Mouse (Mus musculus): Measurements from ENCODE around the gene Patl1.

The Patl1 gene

GRCm38 (mm10) chr19:11964266-11964665, 52.1 kb downstream of the Patl1 start:
- no peak for TF ChIP-seq GATA4 (IDR thresholded peaks at IDR 0.05; ENCODE audit: insufficient replicate concordance, low read length)

GRCm38 (mm10) chr19:11965023-11965942, 53.1 kb downstream of the Patl1 start, which contains the start of gene Osbp:
Osbp (plus strand) TSS chr19:11965941.
- 0 out of 2 replicates have a peak, but pooled peaks have one; percentile 52 for TF ChIP-seq GATA4 (IDR thresholded peaks at IDR 0.05; ENCODE audit: insufficient replicate concordance, low read length)

GRCm38 (mm10) chr19:11966201-11966636, 54.0 kb downstream of the Patl1 start:
- no peak for TF ChIP-seq GATA4 (IDR thresholded peaks at IDR 0.05; ENCODE audit: insufficient replicate concordance, low read length)

- no peak for TF ChIP-seq GATA4 (IDR thresholded peaks at IDR 0.05; ENCODE audit: insufficient replicate concordance, low read length)
Measured at GRCm38 (mm10) chr19:11969155-11970050, 57.2 kb downstream of the Patl1 start.

- TF ChIP-seq GATA4 (IDR thresholded peaks at IDR 0.05; ENCODE audit: insufficient replicate concordance, low read length) = no peak
Measured at GRCm38 (mm10) chr19:11973511-11974222, 61.5 kb downstream of the Patl1 start.

GRCm38 (mm10) chr19:11974223-11974540, 62.0 kb downstream of the Patl1 start:
- TF ChIP-seq GATA4 (IDR thresholded peaks at IDR 0.05; ENCODE audit: insufficient replicate concordance, low read length) = no peak

GRCm38 (mm10) chr19:11975683-11976082, 63.5 kb downstream of the Patl1 start:
- no peak for TF ChIP-seq GATA4 (IDR thresholded peaks at IDR 0.05; ENCODE audit: insufficient replicate concordance, low read length)

- TF ChIP-seq GATA4 (IDR thresholded peaks at IDR 0.05; ENCODE audit: insufficient replicate concordance, low read length) = peak; percentile 43; the same call in 1 of the 2 replicates
Measured at GRCm38 (mm10) chr19:11977363-11977762, 65.2 kb downstream of the Patl1 start.

GRCm38 (mm10) chr19:11980471-11980870, 68.3 kb downstream of the Patl1 start:
- no peak for TF ChIP-seq GATA4 (IDR thresholded peaks at IDR 0.05; ENCODE audit: insufficient replicate concordance, low read length)

- no peak for TF ChIP-seq GATA4 (IDR thresholded peaks at IDR 0.05; ENCODE audit: insufficient replicate concordance, low read length)
Measured at GRCm38 (mm10) chr19:11987841-11988240, 75.6 kb downstream of the Patl1 start.

GRCm38 (mm10) chr19:11989334-11989733, 77.1 kb downstream of the Patl1 start:
- TF ChIP-seq GATA4 (IDR thresholded peaks at IDR 0.05; ENCODE audit: insufficient replicate concordance, low read length) = no peak

GRCm38 (mm10) chr19:11992034-11992433, 79.8 kb downstream of the Patl1 start:
- TF ChIP-seq GATA4 (IDR thresholded peaks at IDR 0.05; ENCODE audit: insufficient replicate concordance, low read length) = no peak

GRCm38 (mm10) chr19:11992441-11993029, 80.3 kb downstream of the Patl1 start:
- TF ChIP-seq GATA4 (IDR thresholded peaks at IDR 0.05; ENCODE audit: insufficient replicate concordance, low read length) = no peak
